Mouse (Mus musculus): ENCODE data around the gene Plcb4. TPM values are rescaled to one million over a fixed set of nuclear protein-coding genes. Genes with fewer than 3 reads are reported as not detected.

Gene Plcb4
- total RNA-seq, 2 experiments from 2014 or later, result 67.5 to 81.8 TPM

DNA sequence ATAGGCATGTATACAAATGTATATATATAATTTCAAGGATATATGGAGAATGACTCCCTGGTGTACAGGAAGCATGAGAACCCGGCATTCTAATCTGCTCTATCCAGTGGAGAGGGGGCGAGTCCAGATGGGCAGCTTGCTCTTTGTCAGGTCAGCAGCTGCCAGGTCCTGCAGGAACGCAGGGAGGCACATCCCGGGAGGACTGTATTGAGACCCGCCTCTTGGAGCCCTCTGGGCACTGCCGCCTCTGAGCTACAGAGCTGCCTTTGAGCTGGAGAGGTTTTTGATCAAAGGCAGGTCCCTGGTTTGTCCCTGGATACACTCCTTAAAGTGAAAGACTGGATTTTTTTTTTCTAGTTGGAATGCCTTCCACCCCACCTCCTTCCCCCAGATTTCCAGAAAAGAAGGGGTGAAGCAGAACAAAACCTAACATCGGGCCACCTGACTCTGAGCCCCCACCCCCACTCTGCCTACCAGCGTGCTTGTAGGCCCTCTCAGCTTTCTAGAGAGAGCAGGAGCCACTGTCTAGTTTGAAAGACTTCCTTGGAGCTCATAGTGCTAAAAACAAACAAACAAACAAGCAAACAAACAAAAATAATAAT, 393.0 kb downstream of the Plcb4 start, which contains the start of gene Lamp5:
Gene Lamp5 (plus strand): TSS at position 552 of the 602 bp plus-strand sequence.
- peak within 1 kb of the TSS; percentile 44; the same call in 1 of the 2 replicates for H3K27ac ChIP-seq
- intact Hi-C loops (cut with DNase I), result no loop called here
- peak within 1 kb of the TSS; percentile 16 for H3K4me3 ChIP-seq
- TF ChIP-seq CTCF (IDR thresholded peaks at IDR 0.05), result no peak
- no peak for DNase-seq (ENCODE audit: extremely low spot score in 1 of 2, low spot score in 2 of 2)

DNA sequence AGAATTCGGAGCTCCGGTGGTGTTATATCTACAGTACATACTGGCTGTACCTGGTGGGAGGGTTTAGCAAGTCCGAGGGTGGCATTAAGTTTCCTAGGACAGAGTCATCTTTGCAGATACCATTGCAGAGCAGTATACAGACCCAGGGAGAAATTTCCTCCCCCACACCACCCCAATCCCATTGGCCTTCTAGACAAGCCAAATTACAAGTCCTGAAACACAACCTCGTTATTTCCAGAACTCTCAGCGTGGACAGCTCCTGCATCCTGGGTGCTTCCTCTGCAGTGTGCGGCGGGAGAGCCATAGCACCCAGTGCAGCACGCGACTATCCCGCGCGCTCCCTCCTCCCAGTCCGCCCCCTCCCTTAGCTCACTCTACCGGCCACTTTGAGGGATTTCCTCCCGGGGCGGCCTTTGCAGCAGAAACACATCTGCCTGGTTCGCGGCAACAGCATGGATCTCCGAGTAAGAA, 399.1 kb downstream of the Plcb4 start:
- TF ChIP-seq CTCF (IDR thresholded peaks at IDR 0.05), result no peak
- intact Hi-C loops (cut with DNase I), result loop anchor here (2.0 to 5.0 kb wide), 3 partner anchors 51 to 86 kb away; no protein-coding TSS in a partner anchor
- H3K27ac ChIP-seq, result peak overlapping the region; percentile 86
- peak overlapping the region; percentile 58 for H3K4me3 ChIP-seq
- peak; percentile 27 to 66 for DNase-seq (ENCODE audit: extremely low spot score in 1 of 2, low spot score in 2 of 2)

DNA sequence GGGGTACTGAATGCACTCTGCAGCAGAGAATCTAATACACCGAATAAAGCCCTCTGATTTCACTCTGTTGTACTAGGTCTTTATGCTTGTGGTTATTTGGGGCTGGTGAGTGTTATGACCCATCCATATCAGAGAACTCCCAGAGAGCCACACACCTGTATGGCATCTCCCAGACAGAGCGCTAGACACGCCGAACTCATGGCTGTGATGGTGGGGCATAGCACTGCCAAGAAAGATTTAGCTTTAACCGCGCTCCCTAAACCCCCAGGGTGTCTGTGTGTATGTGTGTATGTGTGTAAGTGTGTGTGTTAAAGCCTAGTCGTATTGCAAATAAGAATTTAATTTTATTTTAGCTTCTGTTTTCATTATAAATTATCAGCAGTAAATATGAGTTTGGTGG, 399.6 kb downstream of the Plcb4 start:
- peak overlapping the region; percentile 86 for H3K27ac ChIP-seq
- intact Hi-C loops (cut with DNase I), result loop anchor here (2.0 to 5.0 kb wide), 3 partner anchors 50 to 86 kb away; no protein-coding TSS in a partner anchor

DNA sequence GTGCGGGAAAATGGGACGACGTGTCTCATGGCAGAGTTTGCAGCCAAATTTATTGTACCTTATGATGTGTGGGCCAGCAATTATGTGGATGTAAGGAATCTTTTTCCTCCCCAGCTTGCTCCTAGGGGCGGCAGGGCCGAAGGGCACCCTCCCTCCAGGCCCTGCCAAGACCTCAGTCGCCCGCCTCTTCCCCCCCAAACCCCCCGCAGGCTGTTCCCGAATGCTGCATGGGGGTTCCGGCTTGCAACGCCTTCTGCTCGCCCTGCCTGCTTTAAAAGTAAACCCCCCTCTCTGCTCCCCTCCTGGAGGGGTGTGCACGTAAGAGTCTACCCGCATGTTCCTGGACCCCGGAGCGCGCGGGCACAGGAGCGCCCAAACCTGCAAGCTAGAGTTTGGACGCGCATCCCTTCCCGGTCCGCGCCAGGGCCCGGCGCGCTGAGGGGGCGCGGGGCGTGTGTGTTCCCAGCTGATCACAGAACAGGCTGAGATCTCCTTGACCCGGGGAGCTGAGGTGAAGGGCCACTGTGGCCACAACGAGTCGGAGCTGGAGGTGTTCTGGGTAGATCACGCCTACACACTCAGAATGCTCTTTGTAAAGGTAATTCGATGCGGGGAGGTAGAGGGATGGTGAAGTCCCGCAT, 400.3 kb downstream of the Plcb4 start:
- Histone ChIP-seq H3K27ac (peak overlapping the region; percentile 86), H3K4me3 (peak overlapping the region; percentile 58)
- DNase-seq (ENCODE audit: extremely low spot score in 1 of 2, low spot score in 2 of 2), result peak; percentile 26 to 40
- intact Hi-C loops (cut with DNase I), result loop anchor here (2.0 to 5.0 kb wide), 3 partner anchors 50 to 87 kb away; no protein-coding TSS in a partner anchor
- no peak for TF ChIP-seq CTCF (IDR thresholded peaks at IDR 0.05)

More for the DNA sequence above, 399.6 kb downstream of the Plcb4 start:
- TF ChIP-seq CTCF (IDR thresholded peaks at IDR 0.05), result no peak
- no peak for DNase-seq (ENCODE audit: extremely low spot score in 1 of 2, low spot score in 2 of 2)
- peak overlapping the region; percentile 58 for H3K4me3 ChIP-seq

Data from left cerebral cortex, adult 2 months (tissue).